Mouse (Mus musculus) midbrain, embryonic 13.5 days (tissue): Measurements from ENCODE around the gene Ddx42. TPM values are rescaled to one million over a fixed set of nuclear protein-coding genes. Genes with fewer than 3 reads are reported as not detected.
A peak's percentile ranks its signal among the peaks of the same experiment; 100 is the strongest.

ENCODE experiments used
- ATAC-seq: fragments of 200-750 bp; cut with Nextera tagmentation; 2 replicates; pipeline ENCODE4 v1.8.0; 2017; ENCODE audit warnings: mild to moderate bottlenecking, moderate TSS enrichment, moderate library complexity
- H3K27ac ChIP-seq: fragments of 300-500 bp; sonication (generic); 2 replicates; pipeline ENCODE4 v1.5.1; 2015; ENCODE audit warnings: inconsistent platforms, mild to moderate bottlenecking, moderate library complexity
- H3K27me3 ChIP-seq: fragments of 300-500 bp; sonication (generic); 2 replicates; pipeline ENCODE4 v1.6.1; 2015; ENCODE audit warnings: mild to moderate bottlenecking, inconsistent platforms
- H3K36me3 ChIP-seq: fragments of 300-500 bp; sonication (generic); 2 replicates; pipeline ENCODE4 v1.6.1; 2015; ENCODE audit warnings: mild to moderate bottlenecking, inconsistent platforms
- H3K4me1 ChIP-seq: fragments of 300-500 bp; sonication (generic); replicated peaks from 2 replicates; pipeline ENCODE4 v1.6.1; 2015; ENCODE audit warnings: inconsistent platforms
- H3K4me2 ChIP-seq: fragments of 300-500 bp; sonication (generic); replicated peaks from 2 replicates; pipeline ENCODE4 v1.6.1; 2015; ENCODE audit warnings: moderate library complexity, mild to moderate bottlenecking, inconsistent platforms
- H3K4me3 ChIP-seq: fragments of 300-500 bp; sonication (generic); replicated peaks from 2 replicates; pipeline ENCODE4 v1.5.1; 2015; ENCODE audit warnings: mild to moderate bottlenecking, inconsistent platforms
- H3K9ac ChIP-seq: fragments of 300-500 bp; sonication (generic); replicated peaks from 2 replicates; pipeline ENCODE4 v1.6.1; 2015; ENCODE audit warnings: mild to moderate bottlenecking, inconsistent platforms
- H3K9me3 ChIP-seq: fragments of 300-500 bp; sonication (generic); 2 replicates; pipeline ENCODE4 v1.6.1; 2016; ENCODE audit warnings: mild to moderate bottlenecking, inconsistent platforms
- WGBS: fragments of 180-500 bp; shearing (Covaris S2); methylation state at CpG from one replicate; pipeline ENCODE4 v1.1.7; 2015; 5-methylcytosine and 5-hydroxymethylcytosine counted together
- polyA plus RNA-seq: library from polyadenylated mRNA; unstranded; fragments of >200 nt; fragmentation: Nextera tagmentation; extraction: Ambion mirVana; gene quantifications from 2 replicates; pipeline ENCODE4 v1.2.1, GENCODE M21; 2015

Ddx42 gene
- 101 and 105 TPM in 2 replicates for polyA plus RNA-seq

- WGBS, result under 1% methylated on average over 70 of the region's 70 CpGs
- peak within 1 kb of the TSS; percentile 99 for H3K4me3 ChIP-seq
- H3K9ac ChIP-seq, result peak within 1 kb of the TSS; percentile 98
- peaks cover 45% of the 10 kb centered on the region for H3K4me1 ChIP-seq
- H3K27ac ChIP-seq, result peak within 1 kb of the TSS; percentile 97
- no peaks in the 10 kb centered on the region for H3K9me3 ChIP-seq
- ATAC-seq, result peak; percentile 96
- H3K36me3 ChIP-seq, result peaks cover 12% of the 10 kb centered on the region
- peak within 1 kb of the TSS; percentile 68 for H3K4me2 ChIP-seq
- H3K27me3 ChIP-seq, result no peaks in the 10 kb centered on the region
These were observed at the start of gene Ddx42 for GRCm38 (mm10) chr11:106216730-106217490. Ddx42 (plus strand) TSS chr11:106216926.

- Histone ChIP-seq H3K4me3 (no peak overlapping the region), H3K4me1 (no peaks in the 10 kb centered on the region), H3K9me3 (no peaks in the 10 kb centered on the region), H3K27ac (no peak overlapping the region), H3K9ac (no peak overlapping the region), H3K27me3 (no peaks in the 10 kb centered on the region), H3K36me3 (peaks cover 73% of the 10 kb centered on the region), H3K4me2 (no peak overlapping the region)
- 89% methylated on average over 5 of the region's 5 CpGs for WGBS
- no peak for ATAC-seq
These were observed 49.3 kb upstream of the Ddx42 start for GRCm38 (mm10) chr11:106167435-106167834.

- Histone ChIP-seq H3K4me1 (no peaks in the 10 kb centered on the region), H3K36me3 (peaks cover 56% of the 10 kb centered on the region), H3K27me3 (no peaks in the 10 kb centered on the region), H3K9me3 (no peaks in the 10 kb centered on the region), H3K27ac (no peak overlapping the region), H3K9ac (no peak overlapping the region), H3K4me3 (no peak overlapping the region), H3K4me2 (no peak overlapping the region)
- no peak for ATAC-seq
- 84% methylated on average over 7 of the region's 7 CpGs for WGBS
These were observed 45.9 kb upstream of the Ddx42 start for GRCm38 (mm10) chr11:106170807-106171206.

- Histone ChIP-seq H3K27ac (no peak overlapping the region), H3K9ac (no peak overlapping the region), H3K9me3 (no peaks in the 10 kb centered on the region), H3K4me3 (no peak overlapping the region), H3K4me1 (no peaks in the 10 kb centered on the region), H3K36me3 (peaks cover 32% of the 10 kb centered on the region), H3K27me3 (no peaks in the 10 kb centered on the region), H3K4me2 (no peak overlapping the region)
- WGBS, result 93% methylated on average over 2 of the region's 2 CpGs
- ATAC-seq, result no peak
These were observed 43.5 kb upstream of the Ddx42 start for GRCm38 (mm10) chr11:106173228-106173627.

GRCm38 (mm10) chr11:106174372-106174771 lies 42.4 kb upstream of the Ddx42 start:
- Histone ChIP-seq H3K27ac (no peak overlapping the region), H3K4me1 (no peaks in the 10 kb centered on the region), H3K4me2 (no peak overlapping the region), H3K4me3 (no peak overlapping the region), H3K27me3 (no peaks in the 10 kb centered on the region), H3K9me3 (no peaks in the 10 kb centered on the region), H3K36me3 (peaks cover 26% of the 10 kb centered on the region), H3K9ac (no peak overlapping the region)
- 84% methylated on average over 5 of the region's 5 CpGs for WGBS
- ATAC-seq, result no peak

GRCm38 (mm10) chr11:106175081-106175480 lies 41.6 kb upstream of the Ddx42 start:
- H3K4me1 ChIP-seq, result no peaks in the 10 kb centered on the region
- no peak overlapping the region for H3K9ac ChIP-seq
- peaks cover 22% of the 10 kb centered on the region for H3K36me3 ChIP-seq
- no peaks in the 10 kb centered on the region for H3K27me3 ChIP-seq
- H3K9me3 ChIP-seq, result no peaks in the 10 kb centered on the region
- 88% methylated on average over 3 of the region's 3 CpGs for WGBS
- H3K4me2 ChIP-seq, result no peak overlapping the region
- H3K27ac ChIP-seq, result no peak overlapping the region
- no peak overlapping the region for H3K4me3 ChIP-seq
- no peak for ATAC-seq

- no peak overlapping the region for H3K4me2 ChIP-seq
- no peak for ATAC-seq
- no peaks in the 10 kb centered on the region for H3K4me1 ChIP-seq
- H3K27ac ChIP-seq, result no peak overlapping the region
- no peaks in the 10 kb centered on the region for H3K27me3 ChIP-seq
- H3K4me3 ChIP-seq, result no peak overlapping the region
- H3K36me3 ChIP-seq, result peaks cover 14% of the 10 kb centered on the region
- no peak overlapping the region for H3K9ac ChIP-seq
- H3K9me3 ChIP-seq, result no peaks in the 10 kb centered on the region
- 92% methylated on average over 5 of the region's 5 CpGs for WGBS
These were observed 40.4 kb upstream of the Ddx42 start for GRCm38 (mm10) chr11:106176372-106176771.

GRCm38 (mm10) chr11:106178036-106178782 lies 38.5 kb upstream of the Ddx42 start:
- no peak overlapping the region for H3K9ac ChIP-seq

GRCm38 (mm10) chr11:106179711-106180448 lies 36.8 kb upstream of the Ddx42 start:
- H3K27ac ChIP-seq, result no peak overlapping the region
- H3K4me2 ChIP-seq, result no peak overlapping the region
- no peak overlapping the region for H3K9ac ChIP-seq
- WGBS, result 79% methylated on average over 7 of the region's 7 CpGs
- no peak for ATAC-seq
- H3K4me1 ChIP-seq, result no peaks in the 10 kb centered on the region
- H3K27me3 ChIP-seq, result no peaks in the 10 kb centered on the region
- H3K36me3 ChIP-seq, result peaks cover 17% of the 10 kb centered on the region
- no peak overlapping the region for H3K4me3 ChIP-seq
- H3K9me3 ChIP-seq, result no peaks in the 10 kb centered on the region

More at GRCm38 (mm10) chr11:106178036-106178782, 38.5 kb upstream of the Ddx42 start:
- H3K36me3 ChIP-seq, result peaks cover 13% of the 10 kb centered on the region
- H3K4me2 ChIP-seq, result no peak overlapping the region
- no peak overlapping the region for H3K27ac ChIP-seq
- no peak overlapping the region for H3K4me3 ChIP-seq
- H3K27me3 ChIP-seq, result no peaks in the 10 kb centered on the region
- ATAC-seq, result no peak
- no peaks in the 10 kb centered on the region for H3K9me3 ChIP-seq
- 88% methylated on average over 5 of the region's 5 CpGs for WGBS
- H3K4me1 ChIP-seq, result no peaks in the 10 kb centered on the region

- no peak overlapping the region for H3K27ac ChIP-seq
- no peaks in the 10 kb centered on the region for H3K9me3 ChIP-seq
- H3K36me3 ChIP-seq, result peaks cover 22% of the 10 kb centered on the region
- ATAC-seq, result no peak
- WGBS, result 92% methylated on average over 2 of the region's 2 CpGs
- no peak overlapping the region for H3K4me3 ChIP-seq
- H3K27me3 ChIP-seq, result no peaks in the 10 kb centered on the region
- H3K4me1 ChIP-seq, result no peaks in the 10 kb centered on the region
- no peak overlapping the region for H3K9ac ChIP-seq
- H3K4me2 ChIP-seq, result no peak overlapping the region
These were observed 36.3 kb upstream of the Ddx42 start for GRCm38 (mm10) chr11:106180449-106180801.

GRCm38 (mm10) chr11:106187326-106187725 lies 29.4 kb upstream of the Ddx42 start:
- WGBS, result 93% methylated on average over 4 of the region's 4 CpGs
- H3K4me3 ChIP-seq, result no peak overlapping the region
- no peaks in the 10 kb centered on the region for H3K27me3 ChIP-seq
- no peak overlapping the region for H3K27ac ChIP-seq
- ATAC-seq, result no peak
- H3K9me3 ChIP-seq, result no peaks in the 10 kb centered on the region
- H3K9ac ChIP-seq, result no peak overlapping the region
- H3K36me3 ChIP-seq, result peaks cover 18% of the 10 kb centered on the region
- no peak overlapping the region for H3K4me2 ChIP-seq
- H3K4me1 ChIP-seq, result peaks cover 5% of the 10 kb centered on the region

GRCm38 (mm10) chr11:106191716-106192115 lies 25.0 kb upstream of the Ddx42 start:
- H3K4me2 ChIP-seq, result no peak overlapping the region
- 97% methylated on average over 3 of the region's 3 CpGs for WGBS

More at GRCm38 (mm10) chr11:106191716-106192115, 25.0 kb upstream of the Ddx42 start:
- Histone ChIP-seq H3K27me3 (no peaks in the 10 kb centered on the region), H3K9me3 (no peaks in the 10 kb centered on the region), H3K9ac (no peak overlapping the region), H3K4me1 (peaks cover 15% of the 10 kb centered on the region), H3K4me3 (no peak overlapping the region), H3K36me3 (peaks cover 5% of the 10 kb centered on the region), H3K27ac (no peak overlapping the region)
- no peak for ATAC-seq
